Mouse (Mus musculus) lung, adult 18-20 months (tissue): ENCODE results near the gene Robo2.

ENCODE experiments used
- DNase-seq, 2 experiments: peaks; one replicate each; pipeline ENCODE4 v3.0.0; 2022; ENCODE audit warnings: mixed read lengths in 2 of 2

Gene Robo2

GRCm38 (mm10) chr16:74411481-74412251, at the start of gene Robo2:
Gene Robo2, minus strand, starts transcription at chr16:74411825.
- DNase-seq: peak; percentile 26 to 42

- DNase-seq: no peak
Observed at GRCm38 (mm10) chr16:74458138-74458537, 46.5 kb upstream of the Robo2 start.

DNA sequence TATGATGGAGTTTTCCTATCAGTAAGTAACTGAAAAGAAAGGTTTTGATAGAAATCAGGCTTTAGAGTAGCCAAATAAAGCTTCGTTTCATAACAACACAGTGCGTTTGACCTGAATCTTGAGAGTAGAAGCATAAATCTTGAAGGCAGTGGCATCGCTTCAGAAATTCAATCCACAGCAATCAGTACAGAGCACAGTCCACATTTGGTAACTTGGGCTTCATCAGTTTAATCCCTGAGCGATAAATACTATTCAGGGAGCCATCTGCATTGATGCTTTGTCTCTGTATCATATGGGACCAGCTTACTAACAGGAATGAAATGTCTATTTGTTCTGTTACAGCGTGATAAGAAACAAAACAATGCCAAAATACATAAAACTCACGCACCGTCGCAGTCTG, 46.1 kb upstream of the Robo2 start:
- DNase-seq: no peak

DNA sequence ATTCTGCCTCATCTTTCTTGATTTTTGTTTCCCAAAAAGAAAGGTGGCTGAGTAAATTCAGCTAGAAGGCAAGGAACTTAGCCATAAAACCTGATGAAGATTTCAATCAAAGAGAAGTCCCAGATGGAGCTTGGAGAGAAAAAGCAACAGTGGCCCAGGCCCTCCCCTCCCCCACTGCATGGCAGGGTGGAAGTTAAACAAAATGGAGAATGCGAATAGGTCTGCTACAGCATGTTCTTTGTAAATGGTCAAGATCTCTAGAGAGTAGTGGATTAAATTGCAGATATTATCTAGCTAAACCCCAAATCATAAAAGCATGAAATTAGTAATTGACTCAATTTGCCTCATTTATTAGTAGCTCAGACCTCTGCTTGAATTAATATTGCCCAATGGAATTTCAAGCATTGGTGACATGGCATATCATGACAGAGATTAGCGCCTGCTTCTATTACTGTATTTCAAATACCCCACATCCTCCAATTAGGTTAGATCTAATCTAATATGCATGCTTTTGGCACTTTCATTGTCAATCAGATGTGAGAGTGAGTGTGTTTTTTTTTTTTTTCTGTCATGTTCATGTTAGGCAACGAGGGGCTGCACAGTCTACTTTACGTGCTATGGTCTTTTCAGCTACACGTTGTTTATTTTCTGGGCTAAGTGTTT, 45.3 kb upstream of the Robo2 start:
- no peak for DNase-seq

DNA sequence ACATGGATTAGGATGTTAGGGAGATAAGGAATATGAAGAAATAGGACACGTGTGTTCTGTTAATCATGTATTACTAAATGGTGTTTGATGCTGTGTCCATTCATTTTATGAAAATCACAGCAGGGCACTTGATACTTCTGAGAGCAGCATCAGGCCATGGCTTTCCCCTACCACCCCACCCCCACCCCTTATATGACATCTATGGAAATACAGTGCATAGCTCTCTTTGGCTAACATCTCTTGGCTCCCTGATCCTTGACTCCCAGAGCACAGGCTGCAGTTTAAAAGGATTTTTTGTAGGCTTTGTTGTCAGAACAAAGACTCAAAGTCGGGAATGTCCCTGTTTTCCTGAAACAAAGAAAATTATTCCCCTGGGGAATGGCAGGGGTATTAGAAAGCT, 43.6 kb upstream of the Robo2 start:
- DNase-seq: no peak

DNA sequence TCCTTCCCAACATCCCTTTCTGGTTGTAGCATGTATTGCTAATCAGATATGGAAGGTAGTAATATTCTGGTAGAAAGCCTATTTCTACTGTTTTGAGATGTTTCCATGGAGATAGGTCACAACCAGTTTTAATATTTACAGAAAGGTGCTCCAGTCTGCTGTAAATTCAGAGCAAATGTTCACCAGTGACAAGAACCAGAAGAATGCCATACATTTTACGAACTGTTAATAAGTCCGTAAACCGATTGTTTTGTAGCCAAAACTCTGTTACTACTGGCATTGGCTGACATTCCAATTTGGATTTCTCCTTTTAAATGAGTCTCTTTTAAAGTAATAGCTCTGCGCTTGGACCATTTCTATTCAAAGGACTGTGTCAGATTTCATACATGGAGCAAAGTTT, 36.4 kb upstream of the Robo2 start:
- DNase-seq: no peak

- no peak for DNase-seq
Observed at GRCm38 (mm10) chr16:74427071-74427470, 15.4 kb upstream of the Robo2 start.

- DNase-seq: no peak
Observed at GRCm38 (mm10) chr16:74420324-74420723, 8.7 kb upstream of the Robo2 start.

GRCm38 (mm10) chr16:74412471-74413291, 1.1 kb upstream of the Robo2 start:
- DNase-seq: peak in 1 of 2 experiments; percentile 18

DNA sequence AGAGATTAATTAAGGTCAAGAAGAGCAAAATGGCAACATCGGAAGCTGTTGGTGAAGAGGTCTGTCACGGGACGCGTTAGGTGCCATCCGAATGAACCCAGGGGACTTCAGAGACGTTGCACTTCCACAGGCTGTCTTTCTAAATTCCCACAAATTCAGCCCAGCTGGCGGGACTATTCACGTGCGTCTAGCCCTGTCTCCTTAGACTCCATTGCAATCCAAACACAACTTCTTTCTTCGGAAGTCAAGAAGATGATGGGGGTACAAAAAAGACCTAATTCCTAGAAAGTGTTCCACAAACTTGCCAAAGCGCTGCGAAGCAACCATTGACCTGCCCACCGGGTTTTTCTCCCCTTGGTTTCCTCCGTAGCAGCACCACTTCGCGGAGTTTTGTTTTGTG, 604 bp downstream of the Robo2 start:
- peak in 1 of 2 experiments; percentile 0 for DNase-seq

DNA sequence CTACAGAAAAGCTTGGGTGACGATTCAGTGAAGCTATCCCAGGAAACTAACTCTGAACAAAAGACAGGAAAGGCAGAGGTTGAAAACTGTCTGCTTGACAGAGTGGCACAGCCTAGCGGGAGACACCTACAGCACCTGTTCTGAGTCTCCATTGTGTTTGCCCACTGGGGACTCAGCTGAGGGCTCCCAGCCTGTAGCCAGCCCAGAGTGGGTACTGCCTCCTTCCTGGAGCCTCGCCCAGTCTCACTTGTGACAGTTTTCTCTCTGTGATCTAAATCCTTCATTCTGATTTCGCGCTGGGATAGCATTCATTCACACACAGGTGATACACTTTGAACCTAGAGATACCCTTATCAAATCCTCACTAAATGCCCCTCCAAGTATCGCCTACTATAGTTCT, 1.5 kb downstream of the Robo2 start:
- peak in 1 of 2 experiments; percentile 0 for DNase-seq

- no peak for DNase-seq
Observed at GRCm38 (mm10) chr16:74409548-74409947, 2.1 kb downstream of the Robo2 start.

- DNase-seq: no peak
Observed at GRCm38 (mm10) chr16:74408566-74408965, 3.1 kb downstream of the Robo2 start.

DNA sequence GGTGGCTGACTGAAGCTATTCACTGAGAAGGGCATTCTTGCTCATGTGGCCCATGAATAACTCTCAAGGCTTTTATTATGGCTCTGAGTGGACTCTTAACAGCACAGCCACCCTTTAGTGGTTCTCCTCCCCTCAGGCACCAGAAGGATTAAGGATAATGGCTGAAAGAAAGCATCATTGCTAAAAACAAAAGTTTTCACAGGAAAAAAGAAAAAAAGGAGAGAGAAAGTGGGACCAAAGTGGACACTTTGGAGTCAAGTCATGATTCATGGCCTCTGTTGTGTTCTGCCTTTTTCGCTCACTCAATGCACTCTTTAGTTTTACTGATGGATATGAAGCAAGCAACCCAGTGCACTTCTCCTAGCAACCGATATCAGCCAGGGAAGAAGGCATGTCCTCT, 14.3 kb downstream of the Robo2 start:
- DNase-seq: no peak

DNA sequence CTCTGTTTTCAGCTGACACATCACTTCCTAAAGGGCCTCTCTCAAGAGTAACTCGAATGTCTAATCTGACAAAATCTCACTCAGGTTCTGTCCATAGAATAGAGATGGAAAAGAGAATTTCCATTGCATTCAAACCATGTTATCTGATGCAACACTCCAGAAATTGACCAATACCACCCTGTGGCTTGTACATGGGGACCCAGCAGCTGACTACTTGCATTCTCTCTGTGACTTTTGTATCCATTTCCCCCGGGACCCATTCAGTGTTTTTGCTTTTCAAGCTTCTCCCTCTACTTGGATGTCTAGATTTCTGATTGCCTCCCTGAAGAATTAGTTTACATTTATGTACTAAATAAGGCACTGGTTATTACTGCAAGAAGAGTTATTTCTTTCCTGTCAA, 15.9 kb downstream of the Robo2 start:
- DNase-seq: no peak

- no peak for DNase-seq
Observed at GRCm38 (mm10) chr16:74379458-74379857, 32.2 kb downstream of the Robo2 start.

GRCm38 (mm10) chr16:74375342-74375940, 36.2 kb downstream of the Robo2 start:
- DNase-seq: no peak

- DNase-seq: no peak
Observed at GRCm38 (mm10) chr16:74374540-74374939, 37.1 kb downstream of the Robo2 start.

DNA sequence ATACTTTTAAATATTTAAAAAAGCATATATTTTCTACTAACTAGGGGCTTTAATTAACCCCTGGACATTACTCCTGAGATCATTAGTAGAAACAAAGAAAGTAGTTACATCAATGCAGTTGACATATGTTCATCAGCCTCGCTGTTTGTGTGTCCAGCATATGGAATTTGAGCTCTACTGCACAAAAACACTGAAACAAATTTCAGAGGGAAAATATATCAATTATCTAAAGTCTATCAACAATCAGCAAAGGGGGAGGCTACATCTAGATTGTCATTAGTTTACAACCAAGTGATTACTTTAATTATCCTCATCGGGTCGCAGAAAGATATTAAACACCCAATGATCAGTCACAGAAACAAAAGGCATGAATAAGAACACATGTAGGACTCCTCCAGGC, 38.2 kb downstream of the Robo2 start:
- no peak for DNase-seq

GRCm38 (mm10) chr16:74372876-74373275, 38.7 kb downstream of the Robo2 start:
- no peak for DNase-seq

DNA sequence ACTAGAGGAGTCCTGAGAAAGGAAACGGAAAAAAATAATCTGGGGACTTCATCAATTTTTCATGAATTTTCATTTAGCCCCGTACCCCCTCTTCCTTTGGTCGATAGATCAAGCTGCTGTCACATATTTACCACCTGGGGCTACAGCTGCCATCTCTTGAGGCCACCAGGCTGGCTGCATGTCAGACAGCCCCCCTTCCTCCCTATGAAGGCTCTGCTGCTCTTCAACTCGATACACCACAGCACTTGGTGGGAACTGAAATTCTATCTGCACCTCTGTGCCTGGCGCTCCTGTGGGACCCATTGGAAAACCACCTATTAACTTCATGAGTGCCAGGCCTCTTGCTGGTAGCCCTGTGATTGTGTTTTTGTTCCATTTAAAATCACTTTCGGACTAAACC, 63.2 kb downstream of the Robo2 start:
- no peak for DNase-seq

DNA sequence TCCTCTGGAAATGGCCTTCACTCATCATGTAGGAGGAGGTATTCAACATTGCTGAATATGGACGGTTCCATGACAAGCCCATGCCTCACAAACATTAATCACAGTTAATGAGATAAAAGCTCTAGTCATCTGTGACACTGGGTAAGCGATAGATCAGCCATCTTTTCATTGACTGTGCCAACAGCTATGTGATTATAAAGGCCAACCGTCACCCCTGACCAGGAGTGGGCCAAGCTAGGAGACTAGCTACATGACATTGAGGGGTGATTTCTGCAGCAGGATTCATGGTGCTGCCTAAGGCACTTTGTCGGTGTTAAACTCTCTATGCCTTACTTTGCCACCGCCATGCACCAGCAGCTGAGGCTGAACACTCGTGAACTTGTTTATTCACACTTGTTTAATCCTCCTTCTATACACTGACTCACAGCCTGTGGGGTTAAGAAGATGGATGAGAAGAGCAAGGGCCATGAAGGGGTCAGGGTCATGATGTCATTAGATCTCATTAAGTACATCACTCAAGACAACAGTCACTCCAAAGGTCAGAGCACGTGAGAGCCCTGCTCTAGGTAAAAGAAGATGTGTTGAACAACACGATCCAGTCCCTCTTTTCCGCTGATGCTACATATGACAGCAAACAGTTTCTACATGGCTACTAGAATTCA, 72.5 kb downstream of the Robo2 start:
- no peak for DNase-seq
